Mouse (Mus musculus): Measurements from ENCODE around the gene Sec24c. TPM values are rescaled to one million over a fixed set of nuclear protein-coding genes. Genes with fewer than 3 reads are reported as not detected.

Sec24c gene
- total RNA-seq (2023): 100 to 1,000 TPM; 192 to 197 TPM

GRCm38 (mm10) chr14:20674064-20674833 lies at the start of gene Sec24c:
TSS of gene Sec24c (plus strand) at chr14:20674308.

GRCm38 (mm10) chr14:20640644-20641437 lies 33.3 kb upstream of the Sec24c start, which contains the start of gene Usp54:
TSS of gene Usp54 (minus strand) at chr14:20641063.

GRCm38 (mm10) chr14:20656361-20656760 lies 17.7 kb upstream of the Sec24c start, which contains the start of gene Myoz1:
TSS of gene Myoz1 (minus strand) at chr14:20656540.

GRCm38 (mm10) chr14:20668154-20668810 lies 5.8 kb upstream of the Sec24c start, which contains the start of gene Synpo2l:
TSS of gene Synpo2l (minus strand) at chr14:20668354.

GRCm38 (mm10) chr14:20694884-20695760 lies 21.0 kb downstream of the Sec24c start, which contains the start of gene Fut11:
TSS of gene Fut11 (plus strand) at chr14:20694968.

GRCm38 (mm10) chr14:20702741-20703381 lies 28.8 kb downstream of the Sec24c start, which contains the start of gene Chchd1:
TSS of gene Chchd1 (plus strand) at chr14:20703006.

GRCm38 (mm10) chr14:20707201-20708190 lies 33.4 kb downstream of the Sec24c start, which contains the start of gene Zswim8:
TSS of gene Zswim8 (plus strand) at chr14:20707552.

GRCm38 (mm10) chr14:20733952-20734774 lies 60.1 kb downstream of the Sec24c start, which contains the start of gene Ndst2:
TSS of gene Ndst2 (minus strand) at chr14:20734562.

Other genes starting within 250 kb of the Sec24c start
- gene Cfap70, start 222.1 kb upstream of the Sec24c start, total RNA-seq (2023): not detected
- gene Anxa7, start 194.2 kb upstream of the Sec24c start, total RNA-seq (2023): 10 to 100 TPM; 60.9 to 75.6 TPM
- gene Mss51, start 177.4 kb upstream of the Sec24c start, total RNA-seq (2023): 1 to 10 TPM; 1.2 to 1.3 TPM
- 10 to 100 TPM; 54.9 to 56.5 TPM for gene Ppp3cb, start 127.7 kb upstream of the Sec24c start, total RNA-seq (2023)
- 1 to 10 TPM; 2.8 to 3.1 TPM for gene Usp54, start 33.2 kb upstream of the Sec24c start, total RNA-seq (2023)
- not detected for gene Myoz1, start 17.8 kb upstream of the Sec24c start, total RNA-seq (2023)
- not detected for gene Synpo2l, start 6.0 kb upstream of the Sec24c start, total RNA-seq (2023)
- 1 to 10 TPM; 9.9 TPM for gene Fut11, start 20.7 kb downstream of the Sec24c start, total RNA-seq (2023)
- 10 to 100 TPM; 30.4 to 31.4 TPM for gene Chchd1, start 28.7 kb downstream of the Sec24c start, total RNA-seq (2023)
- 100 to 1,000 TPM; 138 to 141 TPM for gene Zswim8, start 33.2 kb downstream of the Sec24c start, total RNA-seq (2023)
- gene Ndst2, start 60.3 kb downstream of the Sec24c start, total RNA-seq (2023): 10 to 100 TPM; 53.9 to 61.4 TPM
- 10 to 100 TPM; 23.7 to 24.2 TPM for gene Camk2g, start 119.8 kb downstream of the Sec24c start, total RNA-seq (2023)
- 1 to 10 TPM; 8.4 to 9.1 TPM for gene Plau, start 162.4 kb downstream of the Sec24c start, total RNA-seq (2023)

Data from monocyte, adult 59 days (primary cell).